Mouse (Mus musculus): ENCODE measurements at regions not wholly inside any gene's neighbourhood (a gene's known extent, or its start where the extent isn't known, plus 50 kb on each side); places are given as distances from the start of the nearest gene placed in this dataset.

DNA sequence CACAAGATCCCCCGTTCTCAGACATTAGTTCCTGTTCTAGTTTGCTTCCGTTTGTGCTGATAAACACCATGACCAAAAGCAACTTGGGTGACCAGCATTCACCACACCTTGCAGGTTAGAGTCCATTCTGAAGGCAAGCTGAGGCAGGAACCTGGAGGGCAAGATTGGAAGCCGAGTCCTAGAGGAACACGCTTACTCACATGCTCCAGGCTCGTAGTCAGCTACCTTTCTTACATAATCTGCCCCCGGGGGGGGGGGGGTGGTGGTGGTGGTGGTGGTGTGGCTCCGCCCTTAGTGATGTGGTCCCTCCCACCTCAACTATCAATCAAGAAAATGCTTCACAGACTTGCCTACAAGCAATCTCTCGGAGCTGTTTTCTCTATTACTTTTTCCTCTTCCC lies 142.1 kb upstream of the Elac2 start:
- Histone ChIP-seq H3K27me3 (ENCODE audit: control insufficient read depth, insufficient read depth, low read length) (no peaks in the 10 kb centered on the region), H3K4me3 (ENCODE audit: low read depth, low read length) (no peak overlapping the region), H3K27ac (ENCODE audit: low read depth, low read length) (no peak overlapping the region), H3K9ac (ENCODE audit: low read length) (no peak overlapping the region), H3K9me3 (ENCODE audit: control insufficient read depth, low read length) (no peaks in the 10 kb centered on the region), H3K36me3 (ENCODE audit: control insufficient read depth, insufficient read depth, low read length) (no peaks in the 10 kb centered on the region), H3K4me1 (ENCODE audit: control insufficient read depth, insufficient read depth, low read length) (no peaks in the 10 kb centered on the region; the same call in 1 of the 2 replicates), H3K4me2 (ENCODE audit: low read depth) (no peak overlapping the region)
- 80% methylated on average over 8 of the region's 8 CpGs for WGBS
- DNase-seq (ENCODE audit: low spot score) (no peak), ATAC-seq (ENCODE audit: insufficient read depth, low FRiP score, low TSS enrichment) (no peak)

DNA sequence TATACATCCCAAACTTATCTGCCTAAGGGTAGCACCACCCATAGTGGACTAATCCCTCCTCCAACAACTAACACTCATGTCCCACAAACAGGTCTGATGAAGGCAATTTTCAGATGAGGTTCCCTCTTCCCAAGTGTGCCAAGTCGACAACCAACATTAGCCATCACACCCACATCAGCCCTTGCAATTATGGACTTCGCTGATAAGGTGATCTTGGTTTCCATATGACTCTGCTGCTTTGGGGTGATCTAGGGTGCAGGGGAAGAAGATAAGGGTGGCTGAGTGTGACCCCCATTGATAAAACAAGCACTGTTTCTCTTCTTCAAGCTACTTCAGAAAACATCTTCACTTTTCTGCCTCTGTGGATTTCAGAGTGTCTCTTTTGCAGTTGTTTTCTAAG lies 137.7 kb upstream of the Elac2 start:
- H3K4me3 ChIP-seq (ENCODE audit: low read depth, low read length), result no peak overlapping the region
- H3K36me3 ChIP-seq (ENCODE audit: control insufficient read depth, insufficient read depth, low read length), result no peaks in the 10 kb centered on the region
- WGBS, result 92% methylated on average over 2 of the region's 2 CpGs
- DNase-seq (ENCODE audit: low spot score) (no peak), ATAC-seq (ENCODE audit: insufficient read depth, low FRiP score, low TSS enrichment) (no peak)
- H3K9me3 ChIP-seq (ENCODE audit: control insufficient read depth, low read length), result no peaks in the 10 kb centered on the region
- no peaks in the 10 kb centered on the region for H3K4me1 ChIP-seq (ENCODE audit: control insufficient read depth, insufficient read depth, low read length)
- H3K27me3 ChIP-seq (ENCODE audit: control insufficient read depth, insufficient read depth, low read length), result no peaks in the 10 kb centered on the region
- H3K27ac ChIP-seq (ENCODE audit: low read depth, low read length), result no peak overlapping the region
- H3K4me2 ChIP-seq (ENCODE audit: low read depth), result no peak overlapping the region
- H3K9ac ChIP-seq (ENCODE audit: low read length), result no peak overlapping the region

DNA sequence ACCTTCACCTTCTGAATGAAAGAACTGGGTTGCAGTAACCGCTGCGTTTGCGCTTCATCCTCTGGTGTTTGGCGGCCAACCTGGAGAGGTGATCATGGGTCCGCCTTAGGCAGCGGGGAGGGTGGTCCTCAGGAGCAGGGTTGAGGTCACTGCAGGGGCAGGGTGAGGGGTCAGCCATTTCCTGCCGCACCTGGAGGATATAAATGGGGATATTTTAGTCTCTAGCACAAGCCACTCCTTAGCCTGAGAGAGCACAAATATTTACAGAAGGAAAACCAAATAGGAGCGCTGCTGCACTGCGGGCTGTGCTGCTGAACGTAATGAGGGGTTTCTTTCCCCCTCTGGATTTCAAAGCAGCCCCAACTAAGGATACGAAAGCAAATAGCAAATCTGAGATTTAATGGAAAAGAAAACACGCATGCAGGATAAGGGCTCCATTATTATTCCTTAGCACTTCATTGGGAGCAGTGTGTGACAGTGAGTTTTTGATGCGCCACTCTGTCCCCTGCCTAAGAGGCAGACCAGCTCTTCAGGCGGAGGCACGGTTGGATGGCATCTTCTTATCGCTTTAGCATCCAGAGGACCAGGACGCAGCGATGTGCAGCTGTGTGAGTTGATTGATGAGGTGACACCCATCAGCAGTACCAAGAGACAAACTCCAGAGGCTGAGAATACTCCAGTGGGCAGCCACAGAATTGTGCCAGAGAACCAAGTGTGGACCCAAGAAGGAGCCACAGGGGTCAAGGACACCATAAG lies 135.9 kb upstream of the Elac2 start:
- ATAC-seq (ENCODE audit: insufficient read depth, low FRiP score, low TSS enrichment) (no peak), DNase-seq (ENCODE audit: low spot score) (no peak)
- no peak overlapping the region for H3K4me3 ChIP-seq (ENCODE audit: low read depth, low read length)
- 61% methylated on average over 18 of the region's 18 CpGs for WGBS
- no peaks in the 10 kb centered on the region for H3K4me1 ChIP-seq (ENCODE audit: control insufficient read depth, insufficient read depth, low read length)
- no peak overlapping the region for H3K9ac ChIP-seq (ENCODE audit: low read length)
- H3K4me2 ChIP-seq (ENCODE audit: low read depth), result no peak overlapping the region
- H3K36me3 ChIP-seq (ENCODE audit: control insufficient read depth, insufficient read depth, low read length), result no peaks in the 10 kb centered on the region
- no peaks in the 10 kb centered on the region for H3K9me3 ChIP-seq (ENCODE audit: control insufficient read depth, low read length)
- no peak overlapping the region for H3K27ac ChIP-seq (ENCODE audit: low read depth, low read length)
- H3K27me3 ChIP-seq (ENCODE audit: control insufficient read depth, insufficient read depth, low read length), result no peaks in the 10 kb centered on the region

DNA sequence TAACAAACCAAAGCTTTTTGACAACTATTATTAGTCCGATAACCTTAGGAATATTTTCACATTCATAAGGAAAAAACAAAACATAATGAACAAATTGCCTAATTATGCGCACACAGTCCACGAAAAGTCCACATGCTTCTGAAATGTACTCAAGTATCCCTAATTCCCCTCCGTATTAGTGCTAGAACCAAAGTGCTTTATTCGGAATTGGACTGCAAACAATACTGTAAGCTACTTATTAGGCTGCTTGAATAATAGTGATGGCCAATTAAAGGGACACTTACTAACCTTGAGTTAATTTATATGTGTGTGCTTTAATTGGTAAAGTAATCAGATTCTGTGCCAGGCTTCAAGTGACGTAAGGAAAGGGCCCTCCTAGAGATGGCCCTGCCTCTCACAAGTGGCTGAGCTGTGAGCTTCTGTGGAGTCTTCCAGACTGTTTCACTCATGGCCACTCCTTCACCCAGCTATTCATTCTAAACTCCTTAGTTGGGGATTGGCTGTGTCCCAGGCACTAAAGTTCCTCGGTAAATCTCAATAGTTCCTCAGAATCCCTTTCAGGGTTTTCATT lies 132.2 kb upstream of the Elac2 start:
- DNase-seq (ENCODE audit: low spot score), result no peak
- no peaks in the 10 kb centered on the region for H3K9me3 ChIP-seq (ENCODE audit: control insufficient read depth, low read length)
- 90% methylated on average over 7 of the region's 7 CpGs for WGBS
- no peak overlapping the region for H3K9ac ChIP-seq (ENCODE audit: low read length)
- no peak for ATAC-seq (ENCODE audit: insufficient read depth, low FRiP score, low TSS enrichment)
- no peaks in the 10 kb centered on the region for H3K4me1 ChIP-seq (ENCODE audit: control insufficient read depth, insufficient read depth, low read length)
- no peaks in the 10 kb centered on the region for H3K36me3 ChIP-seq (ENCODE audit: control insufficient read depth, insufficient read depth, low read length)
- H3K27ac ChIP-seq (ENCODE audit: low read depth, low read length), result no peak overlapping the region
- H3K4me2 ChIP-seq (ENCODE audit: low read depth), result no peak overlapping the region
- no peaks in the 10 kb centered on the region for H3K27me3 ChIP-seq (ENCODE audit: control insufficient read depth, insufficient read depth, low read length)
- H3K4me3 ChIP-seq (ENCODE audit: low read depth, low read length), result no peak overlapping the region

DNA sequence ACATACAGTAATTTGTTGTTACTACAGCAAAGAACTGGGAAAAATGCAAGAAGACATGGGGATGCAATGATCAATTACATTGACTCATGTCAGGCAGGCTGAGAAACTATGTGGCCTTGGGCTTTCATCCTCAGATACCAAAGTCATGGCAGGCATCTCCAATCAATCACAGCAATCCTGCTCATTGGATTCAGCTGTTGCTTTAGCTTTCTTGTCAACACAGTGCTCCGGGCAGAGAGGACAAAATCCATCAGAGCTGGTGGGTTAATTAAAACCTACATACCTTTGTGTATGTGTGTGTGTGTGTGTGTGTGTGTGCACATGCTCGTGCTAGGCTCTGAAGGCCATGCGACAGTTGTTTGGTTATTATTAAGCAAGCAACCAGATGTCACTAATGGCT lies 119.2 kb upstream of the Elac2 start:
- no peaks in the 10 kb centered on the region for H3K4me1 ChIP-seq (ENCODE audit: control insufficient read depth, insufficient read depth, low read length)
- H3K9ac ChIP-seq (ENCODE audit: low read length), result no peak overlapping the region
- 66% methylated on average over 3 of the region's 3 CpGs for WGBS
- H3K4me2 ChIP-seq (ENCODE audit: low read depth), result no peak overlapping the region
- no peaks in the 10 kb centered on the region for H3K9me3 ChIP-seq (ENCODE audit: control insufficient read depth, low read length)
- H3K27me3 ChIP-seq (ENCODE audit: control insufficient read depth, insufficient read depth, low read length), result no peaks in the 10 kb centered on the region
- ATAC-seq (ENCODE audit: insufficient read depth, low FRiP score, low TSS enrichment) (no peak), DNase-seq (ENCODE audit: low spot score) (no peak)
- H3K4me3 ChIP-seq (ENCODE audit: low read depth, low read length), result no peak overlapping the region
- no peak overlapping the region for H3K27ac ChIP-seq (ENCODE audit: low read depth, low read length)
- no peaks in the 10 kb centered on the region for H3K36me3 ChIP-seq (ENCODE audit: control insufficient read depth, insufficient read depth, low read length)

DNA sequence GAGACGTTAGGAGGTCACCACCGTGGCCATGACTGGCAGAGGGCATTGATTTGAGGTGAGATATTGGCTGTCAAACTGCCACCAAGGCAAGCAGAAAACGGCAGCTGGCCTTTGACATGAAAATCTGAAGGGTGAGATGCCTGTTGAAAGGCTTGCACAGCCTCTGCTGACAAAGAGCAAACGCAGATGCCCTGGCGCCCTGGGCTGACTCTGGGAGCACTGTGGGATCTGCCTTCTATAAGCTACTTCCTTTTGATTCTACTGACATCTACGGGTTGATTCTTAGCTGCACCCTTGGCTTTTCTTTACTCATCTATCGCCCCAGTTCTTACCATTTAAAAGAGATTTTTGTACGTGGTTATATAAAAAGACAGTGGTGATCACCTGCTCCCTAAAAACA lies 98.2 kb upstream of the Elac2 start:
- WGBS, result 48% methylated on average over 8 of the region's 8 CpGs
- no peaks in the 10 kb centered on the region for H3K4me1 ChIP-seq (ENCODE audit: control insufficient read depth, insufficient read depth, low read length)
- DNase-seq (ENCODE audit: low spot score) (no peak), ATAC-seq (ENCODE audit: insufficient read depth, low FRiP score, low TSS enrichment) (no peak)
- H3K9ac ChIP-seq (ENCODE audit: low read length), result no peak overlapping the region
- no peak overlapping the region for H3K27ac ChIP-seq (ENCODE audit: low read depth, low read length)
- no peak overlapping the region for H3K4me2 ChIP-seq (ENCODE audit: low read depth)
- no peak overlapping the region for H3K4me3 ChIP-seq (ENCODE audit: low read depth, low read length)
- H3K36me3 ChIP-seq (ENCODE audit: control insufficient read depth, insufficient read depth, low read length), result no peaks in the 10 kb centered on the region
- H3K9me3 ChIP-seq (ENCODE audit: control insufficient read depth, low read length), result no peaks in the 10 kb centered on the region
- no peaks in the 10 kb centered on the region for H3K27me3 ChIP-seq (ENCODE audit: control insufficient read depth, insufficient read depth, low read length)

DNA sequence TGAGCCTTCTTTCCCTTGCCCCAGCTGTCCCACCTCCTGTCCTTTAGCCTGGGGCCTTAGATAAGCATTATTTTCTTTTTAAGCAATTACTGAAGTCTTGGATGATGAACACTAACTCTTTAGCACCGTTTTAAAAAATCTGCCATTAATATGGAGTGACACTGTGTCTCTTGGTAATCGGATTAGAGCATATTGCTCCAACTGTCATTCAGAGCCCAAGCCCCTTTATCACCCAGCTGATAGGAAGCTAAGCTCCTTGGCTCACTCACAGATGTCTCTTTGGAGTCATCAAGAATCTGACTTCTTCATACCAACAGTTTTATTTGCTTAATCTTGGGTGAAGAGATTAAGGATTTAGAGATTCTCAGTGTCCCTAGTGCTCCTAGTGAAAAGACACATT lies 94.3 kb upstream of the Elac2 start:
- Histone ChIP-seq H3K27ac (ENCODE audit: low read depth, low read length) (no peak overlapping the region), H3K4me2 (ENCODE audit: low read depth) (no peak overlapping the region), H3K27me3 (ENCODE audit: control insufficient read depth, insufficient read depth, low read length) (no peaks in the 10 kb centered on the region), H3K36me3 (ENCODE audit: control insufficient read depth, insufficient read depth, low read length) (no peaks in the 10 kb centered on the region), H3K4me1 (ENCODE audit: control insufficient read depth, insufficient read depth, low read length) (no peaks in the 10 kb centered on the region), H3K9ac (ENCODE audit: low read length) (no peak overlapping the region), H3K9me3 (ENCODE audit: control insufficient read depth, low read length) (no peaks in the 10 kb centered on the region), H3K4me3 (ENCODE audit: low read depth, low read length) (no peak overlapping the region)
- no peak for ATAC-seq (ENCODE audit: insufficient read depth, low FRiP score, low TSS enrichment)
- WGBS, result 77% methylated on average over 2 of the region's 2 CpGs
- DNase-seq (ENCODE audit: low spot score), result no peak

DNA sequence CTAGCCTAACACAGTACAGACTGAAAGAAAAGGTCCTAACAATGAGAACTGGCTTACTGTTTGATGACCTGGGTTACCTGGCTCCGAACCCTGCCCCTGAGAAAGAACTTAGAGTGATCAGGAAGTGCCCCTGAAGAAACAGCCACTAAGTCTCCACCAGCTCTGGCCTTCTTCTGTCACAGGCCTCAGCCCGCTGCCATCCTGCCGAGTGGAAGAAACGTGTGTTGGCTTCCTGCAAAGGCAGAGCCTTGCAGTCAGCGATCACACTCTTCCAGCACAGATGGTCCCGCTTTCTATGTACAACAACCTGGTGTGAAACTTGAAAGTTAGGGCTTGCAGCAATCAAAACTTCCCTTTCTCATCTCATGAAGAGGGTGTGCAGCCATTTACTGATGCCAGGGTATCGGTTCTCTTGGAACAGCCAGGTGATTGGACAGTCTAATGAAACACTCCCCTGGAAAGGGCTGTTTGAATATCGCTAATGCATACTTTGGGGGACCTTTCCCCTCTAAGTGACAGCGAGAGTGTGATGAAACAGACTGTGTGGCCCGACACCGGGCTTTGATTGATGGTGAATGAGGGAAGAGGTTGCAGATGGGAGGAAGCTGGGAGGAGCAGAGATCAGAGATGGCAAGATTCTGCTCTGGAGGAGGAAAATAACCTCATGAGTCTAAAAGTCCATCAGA lies 89.4 kb upstream of the Elac2 start:
- no peak overlapping the region for H3K9ac ChIP-seq (ENCODE audit: low read length)
- H3K36me3 ChIP-seq (ENCODE audit: control insufficient read depth, insufficient read depth, low read length), result no peaks in the 10 kb centered on the region
- no peak overlapping the region for H3K4me2 ChIP-seq (ENCODE audit: low read depth)
- WGBS, result 57% methylated on average over 11 of the region's 11 CpGs
- no peaks in the 10 kb centered on the region for H3K27me3 ChIP-seq (ENCODE audit: control insufficient read depth, insufficient read depth, low read length)
- H3K27ac ChIP-seq (ENCODE audit: low read depth, low read length), result no peak overlapping the region
- DNase-seq (ENCODE audit: low spot score) (no peak), ATAC-seq (ENCODE audit: insufficient read depth, low FRiP score, low TSS enrichment) (no peak)
- H3K4me3 ChIP-seq (ENCODE audit: low read depth, low read length), result no peak overlapping the region
- no peaks in the 10 kb centered on the region for H3K9me3 ChIP-seq (ENCODE audit: control insufficient read depth, low read length)
- H3K4me1 ChIP-seq (ENCODE audit: control insufficient read depth, insufficient read depth, low read length), result no peaks in the 10 kb centered on the region

DNA sequence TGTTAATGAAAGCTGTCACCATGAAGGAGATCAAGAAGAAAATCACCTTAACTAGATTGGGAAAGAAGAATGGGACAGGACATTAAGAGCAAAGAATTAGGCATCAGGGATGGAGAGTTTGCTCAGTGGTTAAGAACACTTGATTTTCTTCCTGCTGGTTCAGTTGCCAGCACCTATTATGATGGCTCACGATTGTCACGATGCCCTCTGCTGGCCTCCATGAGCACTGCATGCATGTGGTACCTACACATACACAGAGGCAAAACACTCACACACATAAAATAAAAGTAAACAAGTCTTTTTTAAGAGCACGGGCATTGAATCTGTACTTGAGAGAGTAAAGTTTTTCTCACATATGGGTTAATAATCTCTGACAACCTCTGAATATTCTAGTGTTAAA lies 88.1 kb upstream of the Elac2 start:
- Histone ChIP-seq H3K9ac (ENCODE audit: low read length) (no peak overlapping the region), H3K9me3 (ENCODE audit: control insufficient read depth, low read length) (no peaks in the 10 kb centered on the region), H3K4me3 (ENCODE audit: low read depth, low read length) (no peak overlapping the region), H3K36me3 (ENCODE audit: control insufficient read depth, insufficient read depth, low read length) (no peaks in the 10 kb centered on the region), H3K4me1 (ENCODE audit: control insufficient read depth, insufficient read depth, low read length) (no peaks in the 10 kb centered on the region), H3K27me3 (ENCODE audit: control insufficient read depth, insufficient read depth, low read length) (no peaks in the 10 kb centered on the region), H3K4me2 (ENCODE audit: low read depth) (no peak overlapping the region), H3K27ac (ENCODE audit: low read depth, low read length) (no peak overlapping the region)
- 35% methylated on average over 3 of the region's 3 CpGs for WGBS
- DNase-seq (ENCODE audit: low spot score) (peak; percentile 49), ATAC-seq (ENCODE audit: insufficient read depth, low FRiP score, low TSS enrichment) (no peak)
